Mouse (Mus musculus): ENCODE results near the gene Zar1. TPM values are rescaled to one million over a fixed set of nuclear protein-coding genes. Genes with fewer than 3 reads are reported as not detected.
A peak's percentile ranks its signal among the peaks of the same experiment; 100 is the strongest.

The Zar1 gene
- polyA plus RNA-seq, 1 experiment = not detected

GRCm38 (mm10) chr5:72560976-72561628 is 20.0 kb downstream of the Zar1 start:
- no peak for TF ChIP-seq MYOD1 (IDR thresholded peaks at IDR 0.05; ENCODE audit: control insufficient read depth, insufficient read length, low read depth)
- no peak for TF ChIP-seq CEBPB (IDR thresholded peaks at IDR 0.05; ENCODE audit: low read depth)
- no peak for TF ChIP-seq MAX (IDR thresholded peaks at IDR 0.05)
- TF ChIP-seq CTCF (IDR thresholded peaks at IDR 0.05; ENCODE audit: control insufficient read depth, insufficient read depth, insufficient read length) = no peak
- no peak for TF ChIP-seq MYOG (IDR thresholded peaks at IDR 0.05; ENCODE audit: control insufficient read depth, extremely low read depth, insufficient read length)
- TF ChIP-seq USF1 (IDR thresholded peaks at IDR 0.05; ENCODE audit: low read depth) = no peak
- H3K79me3 ChIP-seq (ENCODE audit: low read depth) = peaks cover 14% of the 10 kb centered on the region
- peaks cover 30% of the 10 kb centered on the region for H3K79me2 ChIP-seq (ENCODE audit: control insufficient read depth, insufficient read depth)
- no peak overlapping the region for H3K4me3 ChIP-seq (ENCODE audit: insufficient read depth, poor library complexity, severe bottlenecking)
- peaks cover 6% of the 10 kb centered on the region for H3K36me3 ChIP-seq (ENCODE audit: control insufficient read depth, insufficient read depth)
- H3K27me3 ChIP-seq (ENCODE audit: control insufficient read depth, insufficient read depth, insufficient read length) = no peaks in the 10 kb centered on the region
- no peak overlapping the region for H3ac ChIP-seq (ENCODE audit: control insufficient read depth, insufficient read length, low read depth)

- no peaks in the 10 kb centered on the region for H3K27me3 ChIP-seq (ENCODE audit: control insufficient read depth, insufficient read depth, insufficient read length)
- H3ac ChIP-seq (ENCODE audit: control insufficient read depth, insufficient read length, low read depth) = peak within 1 kb of the TSS; percentile 99
- H3K4me3 ChIP-seq (ENCODE audit: insufficient read depth, poor library complexity, severe bottlenecking) = peak within 1 kb of the TSS; percentile 64
- peaks cover 14% of the 10 kb centered on the region for H3K79me3 ChIP-seq (ENCODE audit: low read depth)
- peak; percentile 58 for TF ChIP-seq MAX (IDR thresholded peaks at IDR 0.05)
- TF ChIP-seq FOSL1 (IDR thresholded peaks at IDR 0.05; ENCODE audit: insufficient read depth, low read length, poor library complexity, severe bottlenecking) = no peak
- H3K36me3 ChIP-seq (ENCODE audit: control insufficient read depth, insufficient read depth) = peaks cover 16% of the 10 kb centered on the region
- H3K79me2 ChIP-seq (ENCODE audit: control insufficient read depth, insufficient read depth) = peaks cover 30% of the 10 kb centered on the region
These were observed 21.5 kb downstream of the Zar1 start, which contains the start of gene Nfxl1 for GRCm38 (mm10) chr5:72559544-72560049. Nfxl1 (minus strand) TSS chr5:72559684.

- TF ChIP-seq USF1 (IDR thresholded peaks at IDR 0.05; ENCODE audit: low read depth) (no peak), MYOG (IDR thresholded peaks at IDR 0.05; ENCODE audit: control insufficient read depth, extremely low read depth, insufficient read length) (no peak), CTCF (IDR thresholded peaks at IDR 0.05; ENCODE audit: control insufficient read depth, insufficient read depth, insufficient read length) (no peak), MYOD1 (IDR thresholded peaks at IDR 0.05; ENCODE audit: control insufficient read depth, insufficient read length, low read depth) (no peak), FOSL1 (IDR thresholded peaks at IDR 0.05; ENCODE audit: insufficient read depth, low read length, poor library complexity, severe bottlenecking) (no peak), MAX (IDR thresholded peaks at IDR 0.05) (no peak), CEBPB (IDR thresholded peaks at IDR 0.05; ENCODE audit: low read depth) (no peak)
- Histone ChIP-seq H3K36me3 (ENCODE audit: control insufficient read depth, insufficient read depth) (peaks cover 23% of the 10 kb centered on the region), H3K79me3 (ENCODE audit: low read depth) (peaks cover 14% of the 10 kb centered on the region), H3K4me3 (ENCODE audit: insufficient read depth, poor library complexity, severe bottlenecking) (peak overlapping the region; percentile 64), H3K79me2 (ENCODE audit: control insufficient read depth, insufficient read depth) (peaks cover 30% of the 10 kb centered on the region), H3K27me3 (ENCODE audit: control insufficient read depth, insufficient read depth, insufficient read length) (no peaks in the 10 kb centered on the region), H3ac (ENCODE audit: control insufficient read depth, insufficient read length, low read depth) (peak overlapping the region; percentile 99)
These were observed 22.1 kb downstream of the Zar1 start for GRCm38 (mm10) chr5:72558716-72559526.

GRCm38 (mm10) chr5:72556245-72556644 is 24.8 kb downstream of the Zar1 start:
- Histone ChIP-seq H3K4me3 (ENCODE audit: insufficient read depth, poor library complexity, severe bottlenecking) (no peak overlapping the region), H3K27me3 (ENCODE audit: control insufficient read depth, insufficient read depth, insufficient read length) (no peaks in the 10 kb centered on the region), H3K79me3 (ENCODE audit: low read depth) (peaks cover 16% of the 10 kb centered on the region), H3K79me2 (ENCODE audit: control insufficient read depth, insufficient read depth) (peaks cover 42% of the 10 kb centered on the region), H3ac (ENCODE audit: control insufficient read depth, insufficient read length, low read depth) (no peak overlapping the region), H3K36me3 (ENCODE audit: control insufficient read depth, insufficient read depth) (peaks cover 49% of the 10 kb centered on the region)
- TF ChIP-seq USF1 (IDR thresholded peaks at IDR 0.05; ENCODE audit: low read depth) = no peak
- TF ChIP-seq FOSL1 (IDR thresholded peaks at IDR 0.05; ENCODE audit: insufficient read depth, low read length, poor library complexity, severe bottlenecking) = no peak
- no peak for TF ChIP-seq CTCF (IDR thresholded peaks at IDR 0.05; ENCODE audit: control insufficient read depth, insufficient read depth, insufficient read length)
- no peak for TF ChIP-seq MAX (IDR thresholded peaks at IDR 0.05)
- no peak for TF ChIP-seq CEBPB (IDR thresholded peaks at IDR 0.05; ENCODE audit: low read depth)
- no peak for TF ChIP-seq MYOG (IDR thresholded peaks at IDR 0.05; ENCODE audit: control insufficient read depth, extremely low read depth, insufficient read length)
- TF ChIP-seq MYOD1 (IDR thresholded peaks at IDR 0.05; ENCODE audit: control insufficient read depth, insufficient read length, low read depth) = no peak

- Histone ChIP-seq H3K36me3 (ENCODE audit: control insufficient read depth, insufficient read depth) (peaks cover 66% of the 10 kb centered on the region), H3K27me3 (ENCODE audit: control insufficient read depth, insufficient read depth, insufficient read length) (no peaks in the 10 kb centered on the region), H3K4me3 (ENCODE audit: insufficient read depth, poor library complexity, severe bottlenecking) (no peak overlapping the region), H3ac (ENCODE audit: control insufficient read depth, insufficient read length, low read depth) (no peak overlapping the region), H3K79me2 (ENCODE audit: control insufficient read depth, insufficient read depth) (peaks cover 11% of the 10 kb centered on the region), H3K79me3 (ENCODE audit: low read depth) (peaks cover 2% of the 10 kb centered on the region)
- TF ChIP-seq CTCF (IDR thresholded peaks at IDR 0.05; ENCODE audit: control insufficient read depth, insufficient read depth, insufficient read length) (no peak), MAX (IDR thresholded peaks at IDR 0.05) (no peak), CEBPB (IDR thresholded peaks at IDR 0.05; ENCODE audit: low read depth) (no peak), MYOD1 (IDR thresholded peaks at IDR 0.05; ENCODE audit: control insufficient read depth, insufficient read length, low read depth) (no peak), MYOG (IDR thresholded peaks at IDR 0.05; ENCODE audit: control insufficient read depth, extremely low read depth, insufficient read length) (no peak), USF1 (IDR thresholded peaks at IDR 0.05; ENCODE audit: low read depth) (no peak)
These were observed 29.8 kb downstream of the Zar1 start for GRCm38 (mm10) chr5:72551209-72551608.

Data from C2C12 (cell line).